Mouse (Mus musculus) spleen, postnatal 36 days (tissue): ENCODE measurements around the gene Lipo2.
"Not testable (repeated sequence)": the region's sequence is repeated elsewhere in the genome, so short reads cannot be mapped to it uniquely, and the experiment has no call there.

ENCODE experiments used
- DNase-seq, 2 experiments: peaks; one replicate each; pipeline ENCODE4 v3.0.0; 2022; ENCODE audit warnings: low spot score in 2 of 2, mixed read lengths in 1 of 2

Gene Lipo2

DNA sequence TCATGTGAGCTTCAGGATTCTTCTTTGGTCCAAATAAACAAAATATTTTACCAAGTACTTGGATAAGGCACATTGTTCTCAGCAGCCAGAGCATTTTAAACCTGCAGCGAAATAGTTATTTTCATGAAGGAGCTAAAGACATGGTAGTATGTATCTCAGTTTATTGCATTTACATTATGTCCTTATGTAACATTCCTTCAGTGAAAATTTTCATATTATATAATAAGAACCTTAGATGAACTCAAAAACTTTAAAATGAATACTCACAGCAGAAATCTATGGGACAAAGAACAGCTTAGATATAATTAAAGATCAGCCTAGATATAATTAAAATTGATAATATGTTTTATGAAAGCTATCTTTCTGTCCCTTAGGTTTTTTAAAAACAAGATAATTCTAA, at the start of gene Lipo2:
Gene Lipo2 (minus strand): TSS at position 101 of the 400 bp plus-strand sequence.
- not testable (repeated sequence) for DNase-seq

DNA sequence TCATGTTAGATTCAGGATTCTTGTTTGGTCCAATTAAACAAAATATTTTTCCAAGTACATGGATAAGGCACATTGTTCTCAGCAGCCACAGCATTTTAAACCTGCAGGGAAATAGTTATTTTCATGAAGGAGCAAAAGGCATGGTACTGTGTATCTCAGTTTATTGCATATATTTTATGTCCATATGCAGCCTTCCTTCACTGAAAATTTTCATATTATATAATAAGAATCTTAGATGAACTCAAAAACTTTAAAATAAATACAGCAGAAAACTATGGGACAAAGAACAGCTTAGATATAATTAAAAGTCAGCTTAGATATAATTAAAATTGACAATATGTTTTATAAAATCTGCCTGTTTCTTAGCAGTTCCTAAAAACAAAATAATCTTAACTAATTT, 36.2 kb upstream of the Lipo2 start, which contains the start of gene Lipo1:
Gene Lipo1 (minus strand): TSS at position 101 of the 400 bp plus-strand sequence.
- DNase-seq, result not testable (repeated sequence)

DNA sequence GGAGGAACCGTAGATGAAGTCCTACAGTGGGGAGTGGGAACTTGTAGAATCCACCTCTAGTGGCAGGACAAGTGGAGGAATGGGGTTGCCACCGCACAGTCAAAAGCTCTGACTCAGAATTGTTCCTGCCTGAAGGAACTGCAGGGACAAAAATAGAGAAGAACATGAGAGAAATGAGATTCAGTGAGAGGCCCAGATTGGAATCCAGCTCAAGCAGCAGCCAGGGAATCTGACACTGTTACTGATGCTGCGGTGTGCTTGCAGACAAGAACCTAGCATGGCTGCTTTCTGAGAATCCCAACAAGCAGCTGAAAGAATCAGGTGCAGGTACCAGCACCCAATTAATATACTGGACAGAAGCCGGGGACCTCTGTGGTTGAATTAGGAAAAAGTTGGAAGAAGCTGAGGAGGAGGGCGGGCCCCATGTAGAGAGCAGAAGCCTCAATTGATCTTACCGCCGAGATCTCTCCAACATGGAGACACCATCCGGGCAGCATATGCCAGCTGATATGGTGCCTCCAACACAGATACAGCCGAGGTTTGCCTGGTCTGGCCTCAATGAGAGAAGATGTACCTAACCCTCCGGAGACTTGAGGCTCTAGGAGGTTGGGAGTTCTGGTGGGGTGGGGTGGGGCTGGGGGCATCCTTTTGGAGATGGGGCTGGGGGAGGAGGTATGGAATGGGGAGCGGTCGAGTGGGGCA, 35.6 kb upstream of the Lipo2 start:
- no peak for DNase-seq

DNA sequence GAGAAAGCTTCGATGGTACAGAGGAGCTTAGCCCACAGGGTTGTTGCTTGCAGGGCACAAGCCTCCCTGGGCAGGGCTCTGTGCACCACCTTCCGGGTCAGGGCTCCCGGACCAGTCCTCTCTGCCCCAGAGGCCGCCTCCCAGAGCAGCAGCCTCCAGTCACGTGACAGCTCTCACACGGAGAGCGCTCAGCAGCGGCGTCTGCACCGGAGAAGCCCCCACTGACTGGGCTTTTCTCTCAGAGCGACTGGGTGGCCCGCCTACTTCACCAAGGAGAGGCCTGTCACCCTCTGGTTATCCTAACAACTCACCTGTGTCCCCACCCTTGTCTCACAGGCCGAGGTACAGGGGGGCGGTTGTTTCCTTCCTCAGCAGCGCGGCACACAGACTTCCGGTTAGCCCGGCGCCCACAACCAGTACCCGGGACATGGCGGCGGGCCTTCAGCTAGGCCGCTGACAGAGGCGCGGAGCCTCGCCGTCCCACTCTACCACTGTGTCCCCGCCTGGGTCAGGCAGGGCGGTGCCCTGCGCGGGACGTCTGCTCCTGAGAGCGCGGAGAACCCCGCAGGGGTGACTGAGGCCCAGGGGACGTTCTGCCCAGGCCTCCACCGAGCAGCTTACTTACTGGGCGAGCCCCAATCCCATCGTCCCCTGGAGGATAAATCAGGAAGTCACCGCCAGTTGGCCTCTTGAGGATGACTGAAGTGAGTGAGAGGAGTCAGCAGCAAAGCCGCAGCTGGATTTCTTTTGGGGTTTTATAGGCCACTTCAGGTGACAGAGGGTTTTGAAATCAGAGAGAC, 10.3 kb upstream of the Lipo2 start, which contains the start of gene Lipo3:
Gene Lipo3 (minus strand): TSS at position 665 of the 800 bp plus-strand sequence.
- DNase-seq, result peak; percentile 19 to 30
